Mouse (Mus musculus) liver, embryonic 12.5 days (tissue): ENCODE measurements around the gene Spdef. TPM values are rescaled to one million over a fixed set of nuclear protein-coding genes. Genes with fewer than 3 reads are reported as not detected.
A peak's percentile ranks its signal among the peaks of the same experiment; 100 is the strongest.

Source experiments
- ATAC-seq: fragments of 200-750 bp; cut with Nextera tagmentation; 2 replicates; pipeline ENCODE4 v1.8.0; 2017; ENCODE audit warnings: moderate number of reproducible peaks, mild to moderate bottlenecking, moderate library complexity
- H3K27ac ChIP-seq: fragments of 300-500 bp; sonication (generic); 2 replicates; pipeline ENCODE4 v1.5.1; 2016; ENCODE audit warnings: mild to moderate bottlenecking
- H3K27me3 ChIP-seq: fragments of 300-500 bp; sonication (generic); replicated peaks from 2 replicates; pipeline ENCODE4 v1.6.1; 2016; ENCODE audit warnings: mild to moderate bottlenecking, moderate library complexity
- H3K36me3 ChIP-seq: fragments of 300-500 bp; sonication (generic); 2 replicates; pipeline ENCODE4 v1.6.1; 2016; ENCODE audit warnings: mild to moderate bottlenecking, moderate library complexity
- H3K4me1 ChIP-seq: fragments of 300-500 bp; sonication (generic); 2 replicates; pipeline ENCODE4 v1.6.1; 2016
- H3K4me2 ChIP-seq: fragments of 300-500 bp; sonication (generic); 2 replicates; pipeline ENCODE4 v1.6.1; 2016; ENCODE audit warnings: mild to moderate bottlenecking, moderate library complexity
- H3K4me3 ChIP-seq: fragments of 300-500 bp; sonication (generic); 2 replicates; pipeline ENCODE4 v1.5.1; 2016; ENCODE audit warnings: mild to moderate bottlenecking, moderate library complexity
- H3K9ac ChIP-seq: fragments of 300-500 bp; sonication (generic); 2 replicates; pipeline ENCODE4 v1.6.1; 2016; ENCODE audit warnings: mild to moderate bottlenecking, moderate library complexity
- H3K9me3 ChIP-seq: fragments of 300-500 bp; sonication (generic); replicated peaks from 2 replicates; pipeline ENCODE4 v1.6.1; 2016; ENCODE audit warnings: mild to moderate bottlenecking, moderate library complexity
- WGBS: fragments of 180-500 bp; shearing (Covaris S2); methylation state at CpG from one replicate; pipeline ENCODE4 v1.1.7; 2016; ENCODE audit not compliant: insufficient replicate concordance; 5-methylcytosine and 5-hydroxymethylcytosine counted together
- polyA plus RNA-seq: library from polyadenylated mRNA; unstranded; fragments of >200 nt; fragmentation: Nextera tagmentation; extraction: Ambion mirVana; gene quantifications from 2 replicates; pipeline ENCODE4 v1.2.1, GENCODE M21; 2016

The Spdef gene
- not detected in 2 replicates for polyA plus RNA-seq

- no peak within 1 kb of the TSS for H3K4me3 ChIP-seq
- H3K27me3 ChIP-seq = peaks cover 25% of the 10 kb centered on the region
- H3K9ac ChIP-seq = no peak within 1 kb of the TSS
- no peak within 1 kb of the TSS for H3K27ac ChIP-seq
- no peak within 1 kb of the TSS for H3K4me2 ChIP-seq
- no peak for ATAC-seq
- H3K36me3 ChIP-seq = no peaks in the 10 kb centered on the region
- 71% methylated on average over 10 of the region's 10 CpGs for WGBS
- peaks cover 20% of the 10 kb centered on the region for H3K4me1 ChIP-seq
- H3K9me3 ChIP-seq = no peaks in the 10 kb centered on the region
Measured at GRCm38 (mm10) chr17:27728770-27729169, at the start of gene Spdef. Gene Spdef, minus strand, starts transcription at chr17:27728955.

DNA sequence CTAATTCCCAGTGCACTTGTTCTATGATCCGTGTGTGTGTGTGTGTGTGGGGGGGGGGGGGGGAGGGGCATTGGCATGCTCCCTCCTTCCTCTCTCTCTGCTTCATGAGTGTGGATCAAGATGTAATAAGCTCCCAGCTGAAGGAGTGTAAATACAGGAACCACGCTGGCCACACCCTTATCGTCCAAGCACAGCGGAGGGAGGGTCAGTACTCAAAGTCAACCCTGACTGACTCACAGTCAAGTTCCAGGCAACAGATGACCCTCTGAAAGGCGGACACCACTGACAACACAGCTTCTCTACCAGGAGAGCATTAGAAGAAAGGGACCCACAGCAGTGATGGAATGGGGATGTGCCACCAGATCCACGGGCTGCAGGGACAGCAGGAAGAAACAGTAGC, 49.1 kb upstream of the Spdef start:
- Histone ChIP-seq H3K9me3 (no peaks in the 10 kb centered on the region), H3K4me2 (peak overlapping the region; percentile 60), H3K27ac (peak overlapping the region; percentile 91), H3K4me3 (peak overlapping the region; percentile 27), H3K9ac (peak overlapping the region; percentile 60), H3K36me3 (peaks cover 45% of the 10 kb centered on the region), H3K27me3 (no peaks in the 10 kb centered on the region), H3K4me1 (peaks cover 79% of the 10 kb centered on the region)
- WGBS = 22% methylated on average over 6 of the region's 6 CpGs
- ATAC-seq = peak; percentile 87

DNA sequence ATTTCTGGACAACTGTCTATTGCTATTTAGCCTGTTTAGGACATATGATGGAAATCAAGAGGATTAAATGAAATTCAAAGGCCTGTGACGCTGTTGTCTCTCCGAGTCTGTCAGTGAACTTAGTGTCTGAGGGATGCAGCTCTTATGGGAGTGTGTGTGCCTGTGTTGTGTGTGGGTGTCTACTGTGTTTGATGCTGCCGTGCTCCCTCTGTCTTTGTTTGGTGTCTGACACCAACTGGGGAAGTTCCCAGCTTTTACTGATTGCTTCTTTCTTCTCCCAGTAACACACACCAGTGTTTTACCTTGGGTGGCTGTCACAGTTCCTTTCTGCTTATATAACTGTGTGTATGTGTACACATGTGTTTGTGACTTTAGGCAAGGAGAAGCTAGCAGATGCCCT, 45.4 kb upstream of the Spdef start:
- H3K4me1 ChIP-seq = peaks cover 61% of the 10 kb centered on the region
- no peaks in the 10 kb centered on the region for H3K27me3 ChIP-seq
- no peak overlapping the region for H3K4me2 ChIP-seq
- ATAC-seq = no peak
- no peak overlapping the region for H3K4me3 ChIP-seq
- WGBS = 85% methylated on average over 3 of the region's 3 CpGs
- no peak overlapping the region for H3K9ac ChIP-seq
- no peaks in the 10 kb centered on the region for H3K9me3 ChIP-seq
- peaks cover 54% of the 10 kb centered on the region for H3K36me3 ChIP-seq
- no peak overlapping the region; the same call in 1 of the 2 replicates for H3K27ac ChIP-seq

GRCm38 (mm10) chr17:27771616-27772015, 42.9 kb upstream of the Spdef start:
- no peak for ATAC-seq

GRCm38 (mm10) chr17:27768817-27769542, 40.2 kb upstream of the Spdef start:
- H3K9ac ChIP-seq = no peak overlapping the region
- peaks cover 8% of the 10 kb centered on the region for H3K9me3 ChIP-seq
- H3K4me1 ChIP-seq = peaks cover 25% of the 10 kb centered on the region
- no peak overlapping the region for H3K4me2 ChIP-seq
- H3K27ac ChIP-seq = no peak overlapping the region
- H3K4me3 ChIP-seq = no peak overlapping the region
- ATAC-seq = peak; percentile 73
- H3K27me3 ChIP-seq = no peaks in the 10 kb centered on the region
- WGBS = 59% methylated on average over 8 of the region's 8 CpGs
- H3K36me3 ChIP-seq = peaks cover 86% of the 10 kb centered on the region

More at GRCm38 (mm10) chr17:27771616-27772015, 42.9 kb upstream of the Spdef start:
- no peaks in the 10 kb centered on the region for H3K9me3 ChIP-seq
- H3K27ac ChIP-seq = no peak overlapping the region
- WGBS = 81% methylated on average over 6 of the region's 6 CpGs
- H3K9ac ChIP-seq = no peak overlapping the region
- H3K36me3 ChIP-seq = peaks cover 75% of the 10 kb centered on the region
- H3K4me3 ChIP-seq = no peak overlapping the region
- H3K27me3 ChIP-seq = no peaks in the 10 kb centered on the region
- peaks cover 45% of the 10 kb centered on the region for H3K4me1 ChIP-seq
- H3K4me2 ChIP-seq = no peak overlapping the region

GRCm38 (mm10) chr17:27767543-27767942, 38.8 kb upstream of the Spdef start:
- H3K36me3 ChIP-seq = peaks cover 87% of the 10 kb centered on the region
- no peak overlapping the region for H3K4me2 ChIP-seq
- H3K4me1 ChIP-seq = peaks cover 19% of the 10 kb centered on the region
- ATAC-seq = no peak
- H3K9me3 ChIP-seq = peaks cover 8% of the 10 kb centered on the region
- no peaks in the 10 kb centered on the region for H3K27me3 ChIP-seq
- H3K4me3 ChIP-seq = no peak overlapping the region
- no peak overlapping the region for H3K27ac ChIP-seq
- H3K9ac ChIP-seq = no peak overlapping the region
- WGBS = 79% methylated on average over 12 of the region's 12 CpGs

DNA sequence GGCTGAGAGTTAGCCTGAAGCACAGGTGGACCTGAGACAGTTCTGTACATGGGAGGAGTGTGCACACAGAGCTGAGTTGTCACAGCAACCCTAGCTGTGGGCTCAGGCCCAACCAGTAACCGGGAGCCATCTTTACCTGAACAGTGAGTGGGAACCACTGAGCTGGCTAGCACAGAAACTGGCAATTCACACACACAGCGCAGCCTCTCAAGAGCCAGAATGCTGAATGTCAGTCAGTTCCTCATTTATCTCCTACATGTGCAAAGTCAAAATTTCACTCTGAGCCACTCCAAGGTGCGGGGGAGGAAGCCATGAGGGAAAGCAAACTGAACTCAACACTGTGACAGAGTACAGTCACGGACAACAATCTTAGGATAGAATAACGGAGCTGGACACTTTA, 38.4 kb upstream of the Spdef start:
- no peak overlapping the region for H3K9ac ChIP-seq
- H3K4me2 ChIP-seq = no peak overlapping the region
- H3K4me3 ChIP-seq = no peak overlapping the region
- ATAC-seq = no peak
- no peaks in the 10 kb centered on the region for H3K27me3 ChIP-seq
- no peak overlapping the region for H3K27ac ChIP-seq
- H3K9me3 ChIP-seq = peaks cover 8% of the 10 kb centered on the region
- H3K36me3 ChIP-seq = peaks cover 83% of the 10 kb centered on the region
- peaks cover 19% of the 10 kb centered on the region for H3K4me1 ChIP-seq
- WGBS = 79% methylated on average over 5 of the region's 5 CpGs

DNA sequence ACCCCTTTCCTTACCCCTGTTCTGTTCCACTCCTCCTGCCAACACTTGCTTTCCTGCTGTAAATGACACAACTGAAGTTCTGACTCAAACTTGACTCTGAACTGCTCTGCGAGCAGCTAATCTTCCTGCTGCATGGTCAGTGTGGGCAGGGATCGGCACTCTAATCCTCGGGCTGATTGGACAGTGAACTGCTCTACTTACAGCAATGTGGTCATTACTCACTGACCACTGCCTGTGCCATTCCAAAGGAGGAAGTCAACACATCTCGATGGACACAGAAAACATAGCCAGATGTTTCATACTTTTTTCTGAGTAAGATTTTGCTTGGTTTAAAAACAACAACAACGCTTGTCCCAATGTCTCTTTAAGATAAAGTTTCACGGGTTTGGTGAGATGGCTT, 36.3 kb upstream of the Spdef start:
- Histone ChIP-seq H3K27me3 (no peaks in the 10 kb centered on the region), H3K4me1 (peaks cover 17% of the 10 kb centered on the region), H3K9me3 (peaks cover 8% of the 10 kb centered on the region), H3K4me2 (no peak overlapping the region), H3K27ac (no peak overlapping the region), H3K36me3 (peaks cover 83% of the 10 kb centered on the region), H3K9ac (no peak overlapping the region), H3K4me3 (no peak overlapping the region)
- 90% methylated on average over 6 of the region's 6 CpGs for WGBS
- ATAC-seq = no peak

- WGBS = 80% methylated on average over 2 of the region's 2 CpGs
- Histone ChIP-seq H3K36me3 (peaks cover 84% of the 10 kb centered on the region), H3K4me3 (no peak overlapping the region)
Measured at GRCm38 (mm10) chr17:27764453-27764852, 35.7 kb upstream of the Spdef start.

DNA sequence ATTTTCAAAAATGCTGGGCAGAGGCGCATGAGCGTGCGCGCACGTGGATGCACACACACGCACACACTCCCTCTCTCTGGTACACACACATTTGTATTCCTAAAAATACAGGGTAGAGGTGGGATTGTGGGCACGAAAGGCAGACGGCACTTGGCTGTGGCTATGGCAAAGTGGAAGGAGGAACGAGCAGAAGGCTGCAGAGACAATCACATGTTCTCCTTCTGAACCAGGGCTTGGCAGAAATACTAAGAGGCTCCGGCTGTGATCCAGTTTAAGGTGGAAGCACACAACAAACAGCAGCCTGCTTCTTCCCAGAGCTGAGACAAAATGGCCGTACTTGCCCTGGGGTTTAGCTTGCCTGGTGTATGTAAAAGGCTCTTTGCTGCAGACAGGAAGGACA, 34.1 kb upstream of the Spdef start:
- no peak overlapping the region for H3K4me2 ChIP-seq
- H3K27ac ChIP-seq = no peak overlapping the region
- no peak overlapping the region for H3K4me3 ChIP-seq
- H3K4me1 ChIP-seq = peaks cover 24% of the 10 kb centered on the region; the same call in 1 of the 2 replicates
- peaks cover 8% of the 10 kb centered on the region for H3K9me3 ChIP-seq
- peaks cover 69% of the 10 kb centered on the region for H3K36me3 ChIP-seq
- H3K27me3 ChIP-seq = no peaks in the 10 kb centered on the region
- H3K9ac ChIP-seq = no peak overlapping the region
- WGBS = 83% methylated on average over 11 of the region's 11 CpGs
- no peak for ATAC-seq

More at GRCm38 (mm10) chr17:27764453-27764852, 35.7 kb upstream of the Spdef start:
- Histone ChIP-seq H3K9me3 (peaks cover 8% of the 10 kb centered on the region), H3K27ac (no peak overlapping the region), H3K27me3 (no peaks in the 10 kb centered on the region), H3K4me2 (no peak overlapping the region), H3K4me1 (peaks cover 16% of the 10 kb centered on the region; the same call in 1 of the 2 replicates), H3K9ac (no peak overlapping the region)
- no peak for ATAC-seq

GRCm38 (mm10) chr17:27761639-27762336, 33.0 kb upstream of the Spdef start:
- Histone ChIP-seq H3K27ac (no peak overlapping the region), H3K4me2 (no peak overlapping the region), H3K36me3 (peaks cover 62% of the 10 kb centered on the region), H3K27me3 (no peaks in the 10 kb centered on the region), H3K4me1 (peaks cover 17% of the 10 kb centered on the region; the same call in 1 of the 2 replicates), H3K4me3 (no peak overlapping the region), H3K9me3 (peaks cover 8% of the 10 kb centered on the region), H3K9ac (no peak overlapping the region)
- WGBS = 49% methylated on average over 9 of the region's 9 CpGs
- peak; percentile 46 for ATAC-seq

GRCm38 (mm10) chr17:27760169-27760568, 31.4 kb upstream of the Spdef start:
- H3K36me3 ChIP-seq = peaks cover 61% of the 10 kb centered on the region
- ATAC-seq = no peak
- H3K4me1 ChIP-seq = peaks cover 17% of the 10 kb centered on the region; the same call in 1 of the 2 replicates
- peaks cover 8% of the 10 kb centered on the region for H3K9me3 ChIP-seq
- 78% methylated on average over 6 of the region's 6 CpGs for WGBS
- H3K27ac ChIP-seq = no peak overlapping the region
- no peaks in the 10 kb centered on the region for H3K27me3 ChIP-seq
- H3K9ac ChIP-seq = no peak overlapping the region
- H3K4me2 ChIP-seq = no peak overlapping the region
- H3K4me3 ChIP-seq = no peak overlapping the region
